Mouse (Mus musculus) embryonic fibroblast, embryonic 13.5 days (primary cell): ENCODE results near the gene Ift57.

ENCODE experiments used
- CTCF ChIP-seq: IDR thresholded peaks from 2 replicates; pipeline ENCODE4 v1.5.1; 2011; ENCODE audit warnings: mild to moderate bottlenecking, control low read depth, low read length, moderate library complexity, borderline replicate concordance; ENCODE audit not compliant: insufficient read depth
- POLR2A ChIP-seq: IDR thresholded peaks from 2 replicates; pipeline ENCODE4 v1.6.1; 2011; ENCODE audit warnings: low read depth, mild to moderate bottlenecking, control low read depth, low read length, moderate library complexity

- TF ChIP-seq CTCF (no peak), POLR2A (no peak)
Measured at GRCm38 (mm10) chr16:49710188-49710587, 11.2 kb downstream of the Ift57 start.
